Mouse (Mus musculus) midbrain, embryonic 12.5 days (tissue): ENCODE results near the gene Gm21874. TPM values are rescaled to one million over a fixed set of nuclear protein-coding genes. Genes with fewer than 3 reads are reported as not detected.
"Not testable (repeated sequence)": the region's sequence is repeated elsewhere in the genome, so short reads cannot be mapped to it uniquely, and the experiment has no call there.

Experiments used
- ATAC-seq: fragments of 200-750 bp; cut with Nextera tagmentation; 2 replicates; pipeline ENCODE4 v1.8.0; 2017; ENCODE audit warnings: low read depth, moderate TSS enrichment, moderate library complexity; ENCODE audit not compliant: low FRiP score
- H3K27ac ChIP-seq: fragments of 300-500 bp; sonication (generic); replicated peaks from 2 replicates; pipeline ENCODE4 v1.5.1; 2016; ENCODE audit warnings: mild to moderate bottlenecking
- H3K27me3 ChIP-seq: fragments of 300-500 bp; sonication (generic); 2 replicates; pipeline ENCODE4 v1.6.1; 2016; ENCODE audit warnings: mild to moderate bottlenecking
- H3K36me3 ChIP-seq: fragments of 300-500 bp; sonication (generic); 2 replicates; pipeline ENCODE4 v1.6.1; 2016
- H3K4me1 ChIP-seq: fragments of 300-500 bp; sonication (generic); 2 replicates; pipeline ENCODE4 v1.6.1; 2016
- H3K4me2 ChIP-seq: fragments of 300-500 bp; sonication (generic); replicated peaks from 2 replicates; pipeline ENCODE4 v1.6.1; 2016; ENCODE audit warnings: mild to moderate bottlenecking, moderate library complexity
- H3K4me3 ChIP-seq: fragments of 300-500 bp; sonication (generic); 2 replicates; pipeline ENCODE4 v1.5.1; 2016; ENCODE audit warnings: mild to moderate bottlenecking
- H3K9ac ChIP-seq: fragments of 300-500 bp; sonication (generic); replicated peaks from 2 replicates; pipeline ENCODE4 v1.6.1; 2016; ENCODE audit warnings: mild to moderate bottlenecking, moderate library complexity
- H3K9me3 ChIP-seq: fragments of 300-500 bp; sonication (generic); 2 replicates; pipeline ENCODE4 v1.6.1; 2016; ENCODE audit warnings: mild to moderate bottlenecking
- polyA plus RNA-seq: library from polyadenylated mRNA; unstranded; fragments of >200 nt; fragmentation: Nextera tagmentation; extraction: Ambion mirVana; gene quantifications from 2 replicates; pipeline ENCODE4 v1.2.1, GENCODE M21; 2016

Gm21874 gene
- polyA plus RNA-seq = not detected in 2 replicates

DNA sequence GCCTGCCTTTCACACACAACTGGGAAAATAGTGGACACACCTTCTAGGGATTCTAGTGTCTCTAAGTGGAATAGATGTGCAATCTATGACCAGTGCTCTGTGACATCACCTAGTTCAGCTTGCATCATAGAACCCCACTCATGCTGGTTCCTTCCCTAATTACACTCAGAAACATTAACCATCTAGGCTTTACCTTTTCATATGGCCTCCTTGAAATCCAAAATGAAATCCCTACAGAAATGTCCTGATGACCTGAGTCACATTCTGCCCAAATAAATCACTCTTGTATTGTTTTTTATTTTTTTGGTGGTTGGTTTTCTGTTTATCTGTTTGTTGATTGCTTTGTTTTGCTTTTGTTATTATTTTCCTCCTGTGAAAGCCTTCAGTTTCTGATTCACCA lies at the start of gene Gm21874:
TSS of gene Gm21874 (minus strand) at position 101 of the 400 bp plus-strand sequence.
- H3K9ac ChIP-seq, H3K36me3 ChIP-seq, H3K27me3 ChIP-seq, H3K4me3 ChIP-seq, H3K9me3 ChIP-seq, H3K4me1 ChIP-seq, H3K27ac ChIP-seq, H3K4me2 ChIP-seq, ATAC-seq: not testable (repeated sequence)

Other genes starting within 250 kb of the Gm21874 start
- not detected in 2 replicates for gene Gm21721, start 214.0 kb downstream of the Gm21874 start, polyA plus RNA-seq
- gene Gm21812, start 69.0 kb downstream of the Gm21874 start, polyA plus RNA-seq = not detected in 2 replicates